Mouse (Mus musculus) kidney, adult 8-10 months (tissue): ENCODE measurements at regions not wholly inside any gene's neighbourhood (a gene's known extent, or its start where the extent isn't known, plus 50 kb on each side); places are given as distances from the start of the nearest gene placed in this dataset.
A peak's percentile ranks its signal among the peaks of the same experiment; 100 is the strongest.
"Not testable (repeated sequence)": the region's sequence is repeated elsewhere in the genome, so short reads cannot be mapped to it uniquely, and the experiment has no call there.

ENCODE experiments used
- DNase-seq, 2 experiments: peaks; one replicate each; pipeline ENCODE4 v3.0.0; 2022

GRCm38 (mm10) chr17:13552840-13553239, 198.5 kb downstream of the Tcp10c start:
- DNase-seq, result not testable (repeated sequence)

GRCm38 (mm10) chr17:13555311-13556059, 201.1 kb downstream of the Tcp10c start:
- peak; percentile 95 for DNase-seq

GRCm38 (mm10) chr17:13556060-13556660, 201.8 kb downstream of the Tcp10c start:
- DNase-seq, result not testable (repeated sequence)

GRCm38 (mm10) chr17:13558863-13559262, 201.5 kb upstream of the Afdn start:
- no peak for DNase-seq

GRCm38 (mm10) chr17:13561342-13561741, 199.0 kb upstream of the Afdn start:
- DNase-seq, result no peak

GRCm38 (mm10) chr17:13562974-13563373, 197.4 kb upstream of the Afdn start:
- DNase-seq, result no peak

- no peak for DNase-seq
Observed at GRCm38 (mm10) chr17:13564800-13565199, 195.5 kb upstream of the Afdn start.

GRCm38 (mm10) chr17:13566680-13567079, 193.7 kb upstream of the Afdn start:
- DNase-seq, result no peak

GRCm38 (mm10) chr17:13567183-13567582, 193.2 kb upstream of the Afdn start:
- no peak for DNase-seq

- no peak for DNase-seq
Observed at GRCm38 (mm10) chr17:13570796-13571195, 189.5 kb upstream of the Afdn start.

- no peak for DNase-seq
Observed at GRCm38 (mm10) chr17:13572204-13572833, 188.0 kb upstream of the Afdn start.

- DNase-seq, result no peak
Observed at GRCm38 (mm10) chr17:13573036-13573435, 187.3 kb upstream of the Afdn start.

- no peak for DNase-seq
Observed at GRCm38 (mm10) chr17:13574122-13574521, 186.2 kb upstream of the Afdn start.

GRCm38 (mm10) chr17:13574682-13575444, 185.5 kb upstream of the Afdn start:
- DNase-seq, result no peak

- no peak for DNase-seq
Observed at GRCm38 (mm10) chr17:13577798-13578197, 182.5 kb upstream of the Afdn start.

GRCm38 (mm10) chr17:13581214-13581920, 179.0 kb upstream of the Afdn start:
- DNase-seq, result no peak

- DNase-seq, result no peak
Observed at GRCm38 (mm10) chr17:13581995-13582588, 178.2 kb upstream of the Afdn start.

- DNase-seq, result no peak
Observed at GRCm38 (mm10) chr17:13583475-13584233, 176.7 kb upstream of the Afdn start.

- DNase-seq, result no peak
Observed at GRCm38 (mm10) chr17:13584394-13584793, 175.9 kb upstream of the Afdn start.

- DNase-seq, result not testable (repeated sequence)
Observed at GRCm38 (mm10) chr17:13590240-13590837, 170.0 kb upstream of the Afdn start.
